Mouse (Mus musculus) midbrain, embryonic 12.5 days (tissue): ENCODE measurements around the gene Trpm3. TPM values are rescaled to one million over a fixed set of nuclear protein-coding genes. Genes with fewer than 3 reads are reported as not detected.

ENCODE experiments used
- ATAC-seq: fragments of 200-750 bp; cut with Nextera tagmentation; 2 replicates; pipeline ENCODE4 v1.8.0; 2017; ENCODE audit warnings: low read depth, moderate TSS enrichment, moderate library complexity; ENCODE audit not compliant: low FRiP score
- H3K27ac ChIP-seq: fragments of 300-500 bp; sonication (generic); replicated peaks from 2 replicates; pipeline ENCODE4 v1.5.1; 2016; ENCODE audit warnings: mild to moderate bottlenecking
- H3K27me3 ChIP-seq: fragments of 300-500 bp; sonication (generic); 2 replicates; pipeline ENCODE4 v1.6.1; 2016; ENCODE audit warnings: mild to moderate bottlenecking
- H3K36me3 ChIP-seq: fragments of 300-500 bp; sonication (generic); 2 replicates; pipeline ENCODE4 v1.6.1; 2016
- H3K4me1 ChIP-seq: fragments of 300-500 bp; sonication (generic); 2 replicates; pipeline ENCODE4 v1.6.1; 2016
- H3K4me2 ChIP-seq: fragments of 300-500 bp; sonication (generic); replicated peaks from 2 replicates; pipeline ENCODE4 v1.6.1; 2016; ENCODE audit warnings: mild to moderate bottlenecking, moderate library complexity
- H3K4me3 ChIP-seq: fragments of 300-500 bp; sonication (generic); 2 replicates; pipeline ENCODE4 v1.5.1; 2016; ENCODE audit warnings: mild to moderate bottlenecking
- H3K9ac ChIP-seq: fragments of 300-500 bp; sonication (generic); replicated peaks from 2 replicates; pipeline ENCODE4 v1.6.1; 2016; ENCODE audit warnings: mild to moderate bottlenecking, moderate library complexity
- H3K9me3 ChIP-seq: fragments of 300-500 bp; sonication (generic); 2 replicates; pipeline ENCODE4 v1.6.1; 2016; ENCODE audit warnings: mild to moderate bottlenecking
- WGBS: fragments of 180-500 bp; shearing (Covaris S2); methylation state at CpG from one replicate; pipeline ENCODE4 v1.1.7; 2016; 5-methylcytosine and 5-hydroxymethylcytosine counted together
- polyA plus RNA-seq: library from polyadenylated mRNA; unstranded; fragments of >200 nt; fragmentation: Nextera tagmentation; extraction: Ambion mirVana; gene quantifications from 2 replicates; pipeline ENCODE4 v1.2.1, GENCODE M21; 2016

The Trpm3 gene
- polyA plus RNA-seq, 1 experiment from 2014 or later, result 4.2 TPM

- Histone ChIP-seq H3K36me3 (no peaks in the 10 kb centered on the region), H3K27me3 (no peaks in the 10 kb centered on the region), H3K27ac (no peak overlapping the region), H3K9ac (no peak overlapping the region), H3K4me2 (no peak overlapping the region), H3K4me3 (no peak overlapping the region), H3K4me1 (peaks cover 10% of the 10 kb centered on the region; the same call in 1 of the 2 replicates), H3K9me3 (no peaks in the 10 kb centered on the region)
- ATAC-seq, result no peak
- WGBS, result 84% methylated on average over 2 of the region's 2 CpGs
Observed at GRCm38 (mm10) chr19:22729846-22730245, 591.0 kb downstream of the Trpm3 start.

GRCm38 (mm10) chr19:22730971-22731370 lies 592.1 kb downstream of the Trpm3 start:
- Histone ChIP-seq H3K4me2 (no peak overlapping the region), H3K27me3 (no peaks in the 10 kb centered on the region), H3K27ac (no peak overlapping the region), H3K4me3 (no peak overlapping the region), H3K36me3 (no peaks in the 10 kb centered on the region), H3K9ac (no peak overlapping the region), H3K9me3 (no peaks in the 10 kb centered on the region), H3K4me1 (peaks cover 10% of the 10 kb centered on the region; the same call in 1 of the 2 replicates)
- no peak for ATAC-seq

- Histone ChIP-seq H3K27me3 (no peaks in the 10 kb centered on the region), H3K9me3 (no peaks in the 10 kb centered on the region), H3K4me3 (no peak overlapping the region), H3K36me3 (no peaks in the 10 kb centered on the region), H3K27ac (no peak overlapping the region), H3K9ac (no peak overlapping the region), H3K4me1 (peaks cover 10% of the 10 kb centered on the region; the same call in 1 of the 2 replicates), H3K4me2 (no peak overlapping the region)
- 66% methylated on average over 2 of the region's 2 CpGs for WGBS
- no peak for ATAC-seq
Observed at GRCm38 (mm10) chr19:22736870-22737269, 598.0 kb downstream of the Trpm3 start.

GRCm38 (mm10) chr19:22739240-22739639 lies 600.4 kb downstream of the Trpm3 start:
- no peak for ATAC-seq
- no peaks in the 10 kb centered on the region for H3K36me3 ChIP-seq

GRCm38 (mm10) chr19:22753311-22753809 lies 614.5 kb downstream of the Trpm3 start:
- no peak for ATAC-seq
- Histone ChIP-seq H3K4me2 (no peak overlapping the region), H3K9ac (no peak overlapping the region), H3K4me3 (no peak overlapping the region), H3K4me1 (no peaks in the 10 kb centered on the region), H3K27me3 (no peaks in the 10 kb centered on the region), H3K9me3 (no peaks in the 10 kb centered on the region), H3K36me3 (no peaks in the 10 kb centered on the region), H3K27ac (no peak overlapping the region)
- WGBS, result 62% methylated on average over 13 of the region's 13 CpGs

More at GRCm38 (mm10) chr19:22739240-22739639, 600.4 kb downstream of the Trpm3 start:
- no peak overlapping the region for H3K27ac ChIP-seq
- H3K27me3 ChIP-seq, result no peaks in the 10 kb centered on the region
- no peak overlapping the region for H3K9ac ChIP-seq
- 89% methylated on average over 3 of the region's 3 CpGs for WGBS
- no peaks in the 10 kb centered on the region for H3K9me3 ChIP-seq
- H3K4me3 ChIP-seq, result no peak overlapping the region
- H3K4me1 ChIP-seq, result no peaks in the 10 kb centered on the region
- no peak overlapping the region for H3K4me2 ChIP-seq

GRCm38 (mm10) chr19:22754071-22754470 lies 615.2 kb downstream of the Trpm3 start:
- Histone ChIP-seq H3K9ac (no peak overlapping the region), H3K4me3 (no peak overlapping the region), H3K9me3 (no peaks in the 10 kb centered on the region), H3K4me2 (no peak overlapping the region), H3K4me1 (no peaks in the 10 kb centered on the region), H3K36me3 (no peaks in the 10 kb centered on the region), H3K27ac (no peak overlapping the region), H3K27me3 (no peaks in the 10 kb centered on the region)
- WGBS, result 88% methylated on average over 10 of the region's 10 CpGs
- no peak for ATAC-seq

GRCm38 (mm10) chr19:22754498-22754897 lies 615.7 kb downstream of the Trpm3 start:
- Histone ChIP-seq H3K4me1 (no peaks in the 10 kb centered on the region), H3K27me3 (no peaks in the 10 kb centered on the region), H3K9ac (no peak overlapping the region), H3K36me3 (no peaks in the 10 kb centered on the region), H3K4me2 (no peak overlapping the region), H3K9me3 (no peaks in the 10 kb centered on the region), H3K4me3 (no peak overlapping the region), H3K27ac (no peak overlapping the region)
- 63% methylated on average over 8 of the region's 8 CpGs for WGBS
- ATAC-seq, result no peak

GRCm38 (mm10) chr19:22758496-22758895 lies 619.6 kb downstream of the Trpm3 start:
- Histone ChIP-seq H3K9ac (no peak overlapping the region), H3K4me1 (no peaks in the 10 kb centered on the region), H3K27ac (no peak overlapping the region), H3K4me3 (no peak overlapping the region), H3K27me3 (no peaks in the 10 kb centered on the region), H3K9me3 (no peaks in the 10 kb centered on the region), H3K4me2 (no peak overlapping the region), H3K36me3 (no peaks in the 10 kb centered on the region)
- ATAC-seq, result no peak
- WGBS, result 87% methylated on average over 2 of the region's 2 CpGs

GRCm38 (mm10) chr19:22768242-22768641 lies 629.4 kb downstream of the Trpm3 start:
- Histone ChIP-seq H3K27ac (no peak overlapping the region), H3K4me3 (no peak overlapping the region), H3K27me3 (no peaks in the 10 kb centered on the region), H3K9ac (no peak overlapping the region), H3K4me2 (no peak overlapping the region), H3K9me3 (no peaks in the 10 kb centered on the region), H3K36me3 (no peaks in the 10 kb centered on the region), H3K4me1 (no peaks in the 10 kb centered on the region)
- 70% methylated on average over 3 of the region's 3 CpGs for WGBS
- ATAC-seq, result no peak

GRCm38 (mm10) chr19:22775191-22775695 lies 636.4 kb downstream of the Trpm3 start:
- no peak for ATAC-seq
- 91% methylated on average over 3 of the region's 3 CpGs for WGBS
- H3K4me3 ChIP-seq, result no peak overlapping the region
- no peaks in the 10 kb centered on the region for H3K27me3 ChIP-seq
- no peaks in the 10 kb centered on the region for H3K9me3 ChIP-seq
- H3K4me2 ChIP-seq, result no peak overlapping the region
- H3K27ac ChIP-seq, result no peak overlapping the region
- H3K4me1 ChIP-seq, result no peaks in the 10 kb centered on the region
- no peaks in the 10 kb centered on the region for H3K36me3 ChIP-seq
- no peak overlapping the region for H3K9ac ChIP-seq

- 78% methylated on average over 7 of the region's 7 CpGs for WGBS
- no peak for ATAC-seq
- no peak overlapping the region for H3K27ac ChIP-seq
- H3K4me2 ChIP-seq, result no peak overlapping the region
- no peaks in the 10 kb centered on the region for H3K9me3 ChIP-seq
- no peak overlapping the region for H3K4me3 ChIP-seq
- no peaks in the 10 kb centered on the region for H3K4me1 ChIP-seq
- H3K9ac ChIP-seq, result no peak overlapping the region
- H3K27me3 ChIP-seq, result no peaks in the 10 kb centered on the region
- no peaks in the 10 kb centered on the region for H3K36me3 ChIP-seq
Observed at GRCm38 (mm10) chr19:22780192-22780843, 641.5 kb downstream of the Trpm3 start.

- no peak overlapping the region for H3K27ac ChIP-seq
- no peaks in the 10 kb centered on the region for H3K9me3 ChIP-seq
- H3K9ac ChIP-seq, result no peak overlapping the region
- no peak for ATAC-seq
- no peaks in the 10 kb centered on the region for H3K27me3 ChIP-seq
- no peaks in the 10 kb centered on the region for H3K36me3 ChIP-seq
- H3K4me1 ChIP-seq, result no peaks in the 10 kb centered on the region
- H3K4me2 ChIP-seq, result no peak overlapping the region
- H3K4me3 ChIP-seq, result no peak overlapping the region
Observed at GRCm38 (mm10) chr19:22781579-22781978, 642.7 kb downstream of the Trpm3 start.

- no peak for ATAC-seq
Observed at GRCm38 (mm10) chr19:22783745-22784144, 644.9 kb downstream of the Trpm3 start.

More at GRCm38 (mm10) chr19:22783745-22784144, 644.9 kb downstream of the Trpm3 start:
- H3K27ac ChIP-seq, result no peak overlapping the region
- no peaks in the 10 kb centered on the region for H3K27me3 ChIP-seq
- no peaks in the 10 kb centered on the region for H3K9me3 ChIP-seq
- H3K4me1 ChIP-seq, result no peaks in the 10 kb centered on the region
- WGBS, result 81% methylated on average over 2 of the region's 2 CpGs
- H3K9ac ChIP-seq, result no peak overlapping the region
- H3K36me3 ChIP-seq, result no peaks in the 10 kb centered on the region
- H3K4me3 ChIP-seq, result no peak overlapping the region
- no peak overlapping the region for H3K4me2 ChIP-seq
